Mouse (Mus musculus): ENCODE results near the gene Phf2. TPM values are rescaled to one million over a fixed set of nuclear protein-coding genes. Genes with fewer than 3 reads are reported as not detected.
A peak's percentile ranks its signal among the peaks of the same experiment; 100 is the strongest.
"Not testable (repeated sequence)": the region's sequence is repeated elsewhere in the genome, so short reads cannot be mapped to it uniquely, and the experiment has no call there.

Gene Phf2
- total RNA-seq, 2 experiments from 2014 or later: 40.7 to 46.4 TPM

GRCm38 (mm10) chr13:48858054-48858453, 12.9 kb downstream of the Phf2 start:
- DNase-seq: peak; percentile 38 to 57

GRCm38 (mm10) chr13:48857246-48857932, 13.5 kb downstream of the Phf2 start:
- no peak for DNase-seq

- DNase-seq: peak in 1 of 2 experiments; percentile 39
Observed at GRCm38 (mm10) chr13:48853947-48854346, 17.0 kb downstream of the Phf2 start.

- no peak for DNase-seq
Observed at GRCm38 (mm10) chr13:48853475-48853874, 17.4 kb downstream of the Phf2 start.

GRCm38 (mm10) chr13:48852859-48853258, 18.1 kb downstream of the Phf2 start:
- no peak for DNase-seq

- DNase-seq: no peak
Observed at GRCm38 (mm10) chr13:48851719-48852118, 19.2 kb downstream of the Phf2 start.

GRCm38 (mm10) chr13:48850771-48851170, 20.1 kb downstream of the Phf2 start:
- DNase-seq: no peak

GRCm38 (mm10) chr13:48850326-48850725, 20.6 kb downstream of the Phf2 start:
- DNase-seq: no peak

GRCm38 (mm10) chr13:48849155-48849554, 21.8 kb downstream of the Phf2 start:
- peak; percentile 51 to 66 for DNase-seq

- no peak for DNase-seq
Observed at GRCm38 (mm10) chr13:48845308-48845707, 25.6 kb downstream of the Phf2 start.

GRCm38 (mm10) chr13:48843530-48843929, 27.4 kb downstream of the Phf2 start:
- DNase-seq: no peak

GRCm38 (mm10) chr13:48841905-48842592, 28.9 kb downstream of the Phf2 start:
- no peak for DNase-seq

GRCm38 (mm10) chr13:48838284-48838683, 32.6 kb downstream of the Phf2 start:
- DNase-seq: no peak

- no peak for DNase-seq
Observed at GRCm38 (mm10) chr13:48837537-48837936, 33.4 kb downstream of the Phf2 start.

- no peak for DNase-seq
Observed at GRCm38 (mm10) chr13:48830528-48831250, 40.2 kb downstream of the Phf2 start.

- DNase-seq: no peak
Observed at GRCm38 (mm10) chr13:48829780-48830179, 41.1 kb downstream of the Phf2 start.

- DNase-seq: peak; percentile 82 to 84
Observed at GRCm38 (mm10) chr13:48822871-48823270, 48.0 kb downstream of the Phf2 start.

- peak; percentile 67 to 78 for DNase-seq
Observed at GRCm38 (mm10) chr13:48822288-48822687, 48.6 kb downstream of the Phf2 start.

- DNase-seq: no peak
Observed at GRCm38 (mm10) chr13:48819131-48819530, 51.8 kb downstream of the Phf2 start.

GRCm38 (mm10) chr13:48814406-48814805, 56.5 kb downstream of the Phf2 start:
- no peak for DNase-seq

- DNase-seq: no peak
Observed at GRCm38 (mm10) chr13:48810991-48811390, 59.9 kb downstream of the Phf2 start.

GRCm38 (mm10) chr13:48810274-48810823, 60.6 kb downstream of the Phf2 start:
- DNase-seq: no peak

GRCm38 (mm10) chr13:48809668-48810067, 61.3 kb downstream of the Phf2 start:
- not testable (repeated sequence) for DNase-seq

Data from adrenal gland, postnatal 36 days (tissue).